Mouse (Mus musculus) right cerebral cortex, postnatal 4 days (tissue): ENCODE measurements around the gene Gm8994.

Experiments
- DNase-seq: peaks from one replicate; pipeline ENCODE4 v3.0.0-alpha.2; 2022

The Gm8994 gene

GRCm38 (mm10) chr6:136364008-136364407 lies 36.7 kb downstream of the Gm8994 start:
- DNase-seq: no peak

GRCm38 (mm10) chr6:136364430-136365098 lies 37.2 kb downstream of the Gm8994 start:
- peak; percentile 45 for DNase-seq

GRCm38 (mm10) chr6:136376097-136376496 lies 48.8 kb downstream of the Gm8994 start:
- no peak for DNase-seq
